Mouse (Mus musculus) lung, adult 2 months (tissue): ENCODE data around the gene Slc35b4.

Experiments
- CTCF ChIP-seq: fragments of 200-500 bp; IDR thresholded peaks from 2 replicates; pipeline ENCODE4 v1.5.1; 2011; ENCODE audit warnings: mild to moderate bottlenecking, low read length, control low read depth; ENCODE audit not compliant: insufficient read depth
- POLR2A ChIP-seq: fragments of 200-500 bp; IDR thresholded peaks from 2 replicates; pipeline ENCODE4 v1.6.1; 2011; ENCODE audit warnings: low read depth, mild to moderate bottlenecking, control low read depth, low read length, borderline replicate concordance; ENCODE audit errors: extremely low read depth

DNA sequence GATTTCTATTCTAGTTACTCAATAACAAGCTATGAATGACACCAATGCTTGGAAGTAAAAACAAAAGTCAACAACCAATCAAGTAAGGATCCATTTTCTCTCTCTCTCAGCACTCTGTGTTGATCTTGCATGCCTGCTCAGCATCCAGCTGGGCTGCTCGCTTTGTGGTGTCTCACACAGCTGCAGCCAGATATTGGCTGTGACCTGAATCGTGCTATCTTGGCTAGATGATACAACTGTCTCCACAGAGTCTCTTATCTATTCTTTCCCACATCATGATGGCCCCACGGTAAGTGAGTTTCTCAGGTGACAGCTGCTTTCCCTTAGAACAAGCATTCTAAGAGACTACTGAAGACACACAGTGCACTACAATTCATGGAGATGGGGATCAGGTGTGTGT lies 5.0 kb upstream of the Slc35b4 start:
- TF ChIP-seq POLR2A (no peak), CTCF (no peak)
